Mouse (Mus musculus) lung, postnatal 0 days (tissue): Measurements from ENCODE around the gene Gm28635.

Experiments used
- CTCF ChIP-seq: IDR thresholded peaks from 2 replicates; pipeline ENCODE4 v1.5.1; 2016; ENCODE audit warnings: antibody characterized with exemption, mild to moderate bottlenecking
- EP300 ChIP-seq: IDR thresholded peaks from 2 replicates; pipeline ENCODE4 v1.6.1; 2016; ENCODE audit warnings: antibody characterized with exemption, mild to moderate bottlenecking, control low read depth

DNA sequence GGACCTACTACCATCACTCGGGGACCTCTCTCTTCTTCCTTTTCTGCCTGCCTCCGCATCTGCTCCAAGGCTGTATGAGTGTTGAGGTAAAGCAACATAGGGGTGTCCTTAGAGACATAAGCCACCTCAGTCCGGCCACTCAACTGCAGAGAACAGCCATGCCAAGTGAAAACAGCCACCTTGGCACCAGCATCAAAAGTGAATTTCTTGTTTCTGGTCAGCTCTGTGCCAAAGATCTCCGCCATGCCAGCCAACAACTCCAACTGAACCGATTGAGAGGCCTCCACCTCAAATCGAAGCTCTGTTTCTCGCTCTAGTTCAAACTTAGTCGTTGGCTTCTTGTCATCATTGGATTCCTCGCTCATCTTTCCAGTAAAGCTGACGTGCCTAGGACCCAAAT is 47.9 kb upstream of the Gm28635 start:
- no peak for TF ChIP-seq CTCF
- no peak for TF ChIP-seq EP300
